Mouse (Mus musculus): ENCODE measurements around the gene Six2. TPM values are rescaled to one million over a fixed set of nuclear protein-coding genes. Genes with fewer than 3 reads are reported as not detected.

The Six2 gene
- polyA plus RNA-seq (2015; fragmentation: Nextera tagmentation; extraction: Ambion mirVana): 0.38 and 0.60 TPM in 2 replicates

GRCm38 (mm10) chr17:85688236-85688910, at the start of gene Six2:
Gene Six2, minus strand, starts transcription at chr17:85688274.

Other genes starting within 250 kb of the Six2 start
- gene Six3, start 74.7 kb downstream of the Six2 start, polyA plus RNA-seq (2015; fragmentation: Nextera tagmentation; extraction: Ambion mirVana): not detected in 2 replicates

Measured in skeletal muscle tissue, postnatal 0 days (tissue).